25 mouse cellular contexts compared by ENCODE assay signal in the genomic region with DNA sequence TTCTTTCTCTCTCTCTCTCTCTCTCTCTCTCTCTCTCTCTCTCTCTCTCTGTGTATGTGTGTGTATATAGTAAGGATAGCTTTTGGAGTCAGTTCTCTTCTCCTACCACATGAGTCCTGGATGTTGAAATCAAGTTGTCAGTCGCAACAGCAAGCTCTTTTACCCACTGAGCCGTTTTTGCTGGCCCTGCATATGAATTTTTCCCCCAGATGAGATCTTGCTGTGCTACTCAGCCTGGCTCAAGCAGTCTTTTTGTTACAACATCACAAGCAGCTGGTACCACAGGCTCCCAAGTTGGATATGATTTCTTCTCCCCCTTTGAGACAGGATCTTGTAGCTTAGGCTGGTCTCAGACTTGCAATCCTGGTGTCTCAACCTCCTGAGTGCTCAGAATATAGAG. TPM values are rescaled to one million over a fixed set of nuclear protein-coding genes. Genes with fewer than 3 reads are reported as not detected.
DNase-seq lines count a peak whose midpoint lies in the region.
"Had no signal": no experiment of that assay in that cellular context is flagged by ENCODE, and none has a peak within 500 bp of the region (broad histone marks: within the 10 kb centered on the region; RNA-seq: fewer than 3 reads in every experiment).

No protein-coding gene starts in this region.

- H3K4me1 ChIP-seq in heart, embryonic 10.5 days, result peaks cover 54% of the 10 kb centered on the region

- H3K27ac ChIP-seq in heart, embryonic 10.5 days, result 0 out of 2 replicates have a peak overlapping the region, but pooled peaks have one; percentile 22
- H3K27ac ChIP-seq: forebrain, embryonic 12.5 days; forebrain, embryonic 15.5 days; heart, embryonic 15.5 days; hindbrain, embryonic 10.5 days; hindbrain, embryonic 13.5 days had no signal

- no peaks in the 10 kb centered on the region for H3K9me3 ChIP-seq in heart, embryonic 10.5 days
- H3K9me3 ChIP-seq: forebrain, embryonic 12.5 days; forebrain, embryonic 15.5 days; G1E; heart, embryonic 12.5 days; heart, embryonic 15.5 days; hindbrain, embryonic 10.5 days; hindbrain, embryonic 13.5 days had no signal

- 77% methylated on average over 2 of the region's 2 CpGs for WGBS in heart, embryonic 10.5 days

- H3K27me3 ChIP-seq in heart, embryonic 10.5 days (ENCODE audit: insufficient read depth, poor library complexity, severe bottlenecking), result 0 out of 2 replicates have a peak, but pooled peaks cover 8% of the 10 kb centered on the region
- H3K27me3 ChIP-seq: CH12.LX; forebrain, embryonic 15.5 days; heart, embryonic 15.5 days; hindbrain, embryonic 13.5 days; Patski had no signal

- DNase-seq in heart, embryonic 10.5 days (ENCODE audit: low spot score), result no peak
- DNase-seq in heart, adult 18-20 months, result no peak
- peak; percentile 31 for DNase-seq in 416B (ENCODE audit: low read depth)
- DNase-seq in fibroblast of lung, adult 2 months (ENCODE audit: low read depth), result peak; percentile 46
- DNase-seq in skeletal muscle tissue, adult 2 months (ENCODE audit: low read depth, low spot score), result peak; percentile 23
- DNase-seq in gastrocnemius, adult 8-10 months (ENCODE audit: low spot score in 2 of 2), result no peak
- no peak for DNase-seq in adrenal gland, postnatal 14 days
- DNase-seq: adrenal gland, adult 2 months; adrenal gland, postnatal 25 days; B cell, adult 2 months; cerebellum, adult 11-12 months; cerebellum, adult 9-10 months; cerebellum, postnatal 14 days; gastrocnemius, postnatal 14 days; heart, postnatal 10 days; heart, postnatal 36 days had no signal

- no peak overlapping the region for H3K4me3 ChIP-seq in heart, embryonic 10.5 days
- H3K4me3 ChIP-seq: forebrain, embryonic 12.5 days; forebrain, embryonic 15.5 days; heart, embryonic 12.5 days; heart, embryonic 15.5 days; hindbrain, embryonic 10.5 days; hindbrain, embryonic 13.5 days had no signal

- H3K36me3 ChIP-seq in heart, embryonic 10.5 days, result no peaks in the 10 kb centered on the region
- H3K36me3 ChIP-seq: forebrain, embryonic 12.5 days; forebrain, embryonic 15.5 days; G1E; heart, embryonic 12.5 days; heart, embryonic 15.5 days; hindbrain, embryonic 10.5 days; hindbrain, embryonic 13.5 days had no signal

RNA-seq across cellular contexts. Expression of a gene that starts 17.7 kb away (rescaled TPM):
- 15.2 and 26.4 TPM in 2 replicates for polyA plus RNA-seq in heart, embryonic 10.5 days (2016; fragmentation: Nextera tagmentation; extraction: Ambion mirVana)
- total RNA-seq in heart, adult 18-20 months (2021), result 10 to 100 TPM; 17.2 to 19.3 TPM
- 1 to 10 TPM; 6.1 to 8.8 (median 6.6) TPM for total RNA-seq in gastrocnemius, adult 8-10 months (2022)
- total RNA-seq in adrenal gland, postnatal 14 days (2021), result 36.6 and 36.7 TPM in 2 replicates

Comparison
In these comparisons a context has a peak if more than half of its experiments do, and no peak if none do; other contexts are left out.
1. DNase-seq: peak in 416B (single experiment), fibroblast of lung, adult 2 months (single experiment) and skeletal muscle tissue, adult 2 months (single experiment); none in heart, embryonic 10.5 days (single experiment), heart, adult 18-20 months (0 of 2), gastrocnemius, adult 8-10 months (0 of 2) and adrenal gland, postnatal 14 days (single experiment).